Mouse (Mus musculus): ENCODE measurements at regions not wholly inside any gene's neighbourhood (a gene's known extent, or its start where the extent isn't known, plus 50 kb on each side); places are given as distances from the start of the nearest gene placed in this dataset.

- TF ChIP-seq GATA4 (IDR thresholded peaks at IDR 0.05; ENCODE audit: insufficient replicate concordance, low read length): no peak
Measured at GRCm38 (mm10) chr7:113153386-113153785, 53.9 kb upstream of the Arntl start.

GRCm38 (mm10) chr7:113154066-113154465 is 53.2 kb upstream of the Arntl start:
- TF ChIP-seq GATA4 (IDR thresholded peaks at IDR 0.05; ENCODE audit: insufficient replicate concordance, low read length): no peak

- TF ChIP-seq GATA4 (IDR thresholded peaks at IDR 0.05; ENCODE audit: insufficient replicate concordance, low read length): no peak
Measured at GRCm38 (mm10) chr7:113156366-113156765, 50.9 kb upstream of the Arntl start.

- no peak for TF ChIP-seq GATA4 (IDR thresholded peaks at IDR 0.05; ENCODE audit: insufficient replicate concordance, low read length)
Measured at GRCm38 (mm10) chr7:113156861-113157747, 50.2 kb upstream of the Arntl start.

Measured in liver, adult (tissue).